Mouse (Mus musculus) hindbrain, embryonic 11.5 days (tissue): Measurements from ENCODE around the gene Btbd9. TPM values are rescaled to one million over a fixed set of nuclear protein-coding genes. Genes with fewer than 3 reads are reported as not detected.
A peak's percentile ranks its signal among the peaks of the same experiment; 100 is the strongest.

Experiments used
- ATAC-seq: fragments of 200-750 bp; cut with Nextera tagmentation; 2 replicates; pipeline ENCODE4 v1.8.0; 2017; ENCODE audit warnings: mild to moderate bottlenecking, moderate TSS enrichment, moderate library complexity; ENCODE audit not compliant: low FRiP score
- DNase-seq: peaks from one replicate; pipeline ENCODE4 v3.0.0-alpha.2; 2015; ENCODE audit warnings: low spot score
- H3K27ac ChIP-seq: fragments of 300-500 bp; sonication (generic); 2 replicates; pipeline ENCODE4 v1.5.1; 2014; ENCODE audit warnings: mild to moderate bottlenecking, low read depth, low read length
- H3K27me3 ChIP-seq: fragments of 300-500 bp; sonication (generic); 2 replicates; pipeline ENCODE4 v1.6.1; 2014; ENCODE audit warnings: mild to moderate bottlenecking, low read length, moderate library complexity, mixed read lengths; ENCODE audit not compliant: control insufficient read depth, insufficient read depth
- H3K36me3 ChIP-seq: fragments of 300-500 bp; sonication (generic); 2 replicates; pipeline ENCODE4 v1.6.1; 2014; ENCODE audit warnings: mild to moderate bottlenecking, low read length, moderate library complexity, mixed read lengths; ENCODE audit not compliant: control insufficient read depth, insufficient read depth
- H3K4me1 ChIP-seq: fragments of 300-500 bp; sonication (generic); replicated peaks from 2 replicates; pipeline ENCODE4 v1.6.1; 2014; ENCODE audit warnings: low read length, mixed read lengths; ENCODE audit not compliant: control insufficient read depth, insufficient read depth
- H3K4me2 ChIP-seq: fragments of 300-500 bp; sonication (generic); replicated peaks from 2 replicates; pipeline ENCODE4 v1.6.1; 2014; ENCODE audit warnings: mild to moderate bottlenecking, low read depth, low read length
- H3K4me3 ChIP-seq: fragments of 300-500 bp; sonication (generic); 2 replicates; pipeline ENCODE4 v1.5.1; 2014; ENCODE audit warnings: low read depth, low read length
- H3K9ac ChIP-seq: fragments of 300-500 bp; sonication (generic); 2 replicates; pipeline ENCODE4 v1.6.1; 2014; ENCODE audit warnings: low read depth, low read length
- H3K9me3 ChIP-seq: fragments of 300-500 bp; sonication (generic); 2 replicates; pipeline ENCODE4 v1.6.1; 2016; ENCODE audit warnings: low read length; ENCODE audit not compliant: control insufficient read depth
- WGBS: fragments of 180-500 bp; shearing (Covaris S2); extraction: QIAGEN DNeasy Blood & Tissue Kit; methylation state at CpG from one replicate; pipeline ENCODE4 v1.1.7; 2014; 5-methylcytosine and 5-hydroxymethylcytosine counted together
- polyA plus RNA-seq: library from polyadenylated mRNA; unstranded; fragments of >200 nt; fragmentation: Nextera tagmentation; extraction: Ambion mirVana; gene quantifications from 2 replicates; pipeline ENCODE4 v1.2.1, GENCODE M21; 2014

Btbd9 gene
- polyA plus RNA-seq, 1 experiment from 2014 or later = 63.0 TPM

GRCm38 (mm10) chr17:30606634-30607081 lies 30.4 kb upstream of the Btbd9 start:
- Histone ChIP-seq H3K27ac (no peak overlapping the region), H3K36me3 (no peaks in the 10 kb centered on the region), H3K4me2 (no peak overlapping the region), H3K4me3 (no peak overlapping the region), H3K4me1 (peaks cover 3% of the 10 kb centered on the region; the same call in 1 of the 2 replicates), H3K9ac (no peak overlapping the region), H3K27me3 (no peaks in the 10 kb centered on the region), H3K9me3 (no peaks in the 10 kb centered on the region)
- WGBS = 97% methylated on average over 8 of the region's 8 CpGs
- no peak for ATAC-seq
- DNase-seq = no peak

- Histone ChIP-seq H3K4me1 (no peaks in the 10 kb centered on the region; the same call in 1 of the 2 replicates), H3K4me2 (no peak overlapping the region), H3K36me3 (no peaks in the 10 kb centered on the region), H3K27me3 (no peaks in the 10 kb centered on the region), H3K27ac (no peak overlapping the region), H3K9me3 (no peaks in the 10 kb centered on the region), H3K9ac (no peak overlapping the region), H3K4me3 (no peak overlapping the region)
- WGBS = 90% methylated on average over 11 of the region's 11 CpGs
- ATAC-seq (no peak), DNase-seq (no peak)
These were observed 29.9 kb upstream of the Btbd9 start for GRCm38 (mm10) chr17:30606206-30606605.

- no peaks in the 10 kb centered on the region for H3K36me3 ChIP-seq
- H3K4me2 ChIP-seq = no peak overlapping the region
- H3K27ac ChIP-seq = no peak overlapping the region
- H3K9ac ChIP-seq = no peak overlapping the region
- WGBS = 89% methylated on average over 5 of the region's 5 CpGs
- H3K4me3 ChIP-seq = no peak overlapping the region
- no peaks in the 10 kb centered on the region; the same call in 1 of the 2 replicates for H3K4me1 ChIP-seq
- no peak for DNase-seq
- H3K9me3 ChIP-seq = no peaks in the 10 kb centered on the region
- no peaks in the 10 kb centered on the region for H3K27me3 ChIP-seq
- no peak for ATAC-seq
These were observed 28.7 kb upstream of the Btbd9 start for GRCm38 (mm10) chr17:30605001-30605400.

GRCm38 (mm10) chr17:30604296-30604695 lies 28.0 kb upstream of the Btbd9 start:
- no peaks in the 10 kb centered on the region for H3K9me3 ChIP-seq
- WGBS = 96% methylated on average over 6 of the region's 6 CpGs

DNA sequence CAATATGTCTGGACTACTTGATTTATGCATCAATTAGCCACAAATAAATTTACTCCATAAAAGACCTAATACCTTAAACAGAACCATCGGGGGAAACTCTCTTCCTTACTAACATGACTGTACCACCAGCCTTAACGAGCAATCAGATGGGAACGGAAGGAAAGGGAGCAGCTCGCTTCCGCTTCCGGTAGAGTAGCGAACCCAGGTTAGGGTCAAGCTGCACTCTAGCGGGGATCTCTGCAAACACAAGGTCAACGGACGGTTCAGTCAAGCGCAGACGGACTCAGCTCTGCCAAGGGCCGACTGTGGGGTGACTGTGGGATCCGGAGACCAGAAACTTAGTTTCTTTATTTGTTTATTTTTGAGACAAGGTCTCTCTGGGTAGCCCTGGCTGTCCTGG lies 25.9 kb upstream of the Btbd9 start:
- Histone ChIP-seq H3K4me2 (no peak overlapping the region), H3K36me3 (no peaks in the 10 kb centered on the region), H3K9ac (no peak overlapping the region), H3K27me3 (no peaks in the 10 kb centered on the region), H3K9me3 (no peaks in the 10 kb centered on the region), H3K4me1 (no peaks in the 10 kb centered on the region; the same call in 1 of the 2 replicates), H3K27ac (no peak overlapping the region), H3K4me3 (no peak overlapping the region)
- WGBS = 97% methylated on average over 14 of the region's 14 CpGs
- no peak for DNase-seq
- no peak for ATAC-seq

More at GRCm38 (mm10) chr17:30604296-30604695, 28.0 kb upstream of the Btbd9 start:
- no peak overlapping the region for H3K27ac ChIP-seq
- ATAC-seq (no peak), DNase-seq (no peak)
- no peaks in the 10 kb centered on the region for H3K27me3 ChIP-seq
- H3K9ac ChIP-seq = no peak overlapping the region
- H3K36me3 ChIP-seq = no peaks in the 10 kb centered on the region
- no peaks in the 10 kb centered on the region; the same call in 1 of the 2 replicates for H3K4me1 ChIP-seq
- no peak overlapping the region for H3K4me2 ChIP-seq
- no peak overlapping the region for H3K4me3 ChIP-seq

GRCm38 (mm10) chr17:30598300-30598699 lies 22.0 kb upstream of the Btbd9 start:
- no peak for ATAC-seq
- no peak overlapping the region for H3K4me3 ChIP-seq
- H3K27me3 ChIP-seq = no peaks in the 10 kb centered on the region
- H3K4me1 ChIP-seq = no peaks in the 10 kb centered on the region
- no peaks in the 10 kb centered on the region for H3K9me3 ChIP-seq
- no peak overlapping the region for H3K9ac ChIP-seq
- no peak overlapping the region for H3K27ac ChIP-seq
- WGBS = 76% methylated on average over 5 of the region's 5 CpGs
- DNase-seq = no peak
- no peaks in the 10 kb centered on the region for H3K36me3 ChIP-seq
- H3K4me2 ChIP-seq = no peak overlapping the region

- no peaks in the 10 kb centered on the region for H3K36me3 ChIP-seq
- H3K4me2 ChIP-seq = no peak overlapping the region
- no peaks in the 10 kb centered on the region for H3K4me1 ChIP-seq
- 92% methylated on average over 9 of the region's 9 CpGs for WGBS
- no peaks in the 10 kb centered on the region for H3K27me3 ChIP-seq
- no peak overlapping the region for H3K27ac ChIP-seq
- no peak for DNase-seq
- ATAC-seq = no peak
- no peak overlapping the region for H3K4me3 ChIP-seq
- no peak overlapping the region for H3K9ac ChIP-seq
- no peaks in the 10 kb centered on the region for H3K9me3 ChIP-seq
These were observed 21.5 kb upstream of the Btbd9 start for GRCm38 (mm10) chr17:30597786-30598185.

- WGBS = 57% methylated on average over 6 of the region's 6 CpGs
- peak overlapping the region; percentile 63 for H3K27ac ChIP-seq
- H3K4me2 ChIP-seq = no peak overlapping the region
- no peak overlapping the region for H3K4me3 ChIP-seq
- H3K9ac ChIP-seq = no peak overlapping the region
- DNase-seq = peak; percentile 15
- no peaks in the 10 kb centered on the region for H3K9me3 ChIP-seq
- no peaks in the 10 kb centered on the region; the same call in 1 of the 2 replicates for H3K4me1 ChIP-seq
- H3K36me3 ChIP-seq = no peaks in the 10 kb centered on the region
- no peaks in the 10 kb centered on the region for H3K27me3 ChIP-seq
- ATAC-seq = peak; percentile 22; the same call in 1 of the 2 replicates
These were observed 18.6 kb upstream of the Btbd9 start for GRCm38 (mm10) chr17:30594846-30595245.

DNA sequence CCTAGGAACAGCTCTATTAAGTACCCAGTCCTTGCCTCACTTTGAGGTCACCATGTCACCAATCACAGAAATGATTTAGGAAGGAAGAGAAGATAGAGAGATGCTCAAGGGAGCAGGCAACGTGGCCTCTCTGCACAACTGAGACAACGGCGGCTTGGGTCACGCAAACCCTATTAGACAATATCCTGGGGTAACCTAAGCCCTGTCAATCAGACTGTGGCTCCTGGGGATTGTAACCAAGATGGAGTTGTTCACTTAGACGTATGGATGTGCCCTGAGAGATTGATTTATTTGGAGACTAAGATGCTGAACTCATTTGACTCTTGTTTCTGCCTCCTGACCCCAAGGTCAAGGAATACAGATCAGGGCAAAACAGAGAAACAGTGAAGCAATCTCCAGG lies 18.1 kb upstream of the Btbd9 start:
- no peaks in the 10 kb centered on the region for H3K36me3 ChIP-seq
- H3K27ac ChIP-seq = peak overlapping the region; percentile 63
- no peaks in the 10 kb centered on the region; the same call in 1 of the 2 replicates for H3K4me1 ChIP-seq
- H3K9ac ChIP-seq = no peak overlapping the region
- WGBS = 60% methylated on average over 5 of the region's 5 CpGs
- H3K4me2 ChIP-seq = no peak overlapping the region
- H3K4me3 ChIP-seq = no peak overlapping the region
- ATAC-seq = peak; percentile 61; the same call in 1 of the 2 replicates
- no peaks in the 10 kb centered on the region for H3K27me3 ChIP-seq
- peak; percentile 34 for DNase-seq
- H3K9me3 ChIP-seq = no peaks in the 10 kb centered on the region
